Mouse (Mus musculus): ENCODE results near the gene Tmem120b. TPM values are rescaled to one million over a fixed set of nuclear protein-coding genes. Genes with fewer than 3 reads are reported as not detected.
"Not testable (repeated sequence)": the region's sequence is repeated elsewhere in the genome, so short reads cannot be mapped to it uniquely, and the experiment has no call there.

Gene Tmem120b
- polyA plus RNA-seq, 1 experiment from 2014 or later: 17.4 TPM

GRCm38 (mm10) chr5:123058251-123059102, 9.7 kb upstream of the Tmem120b start:
- H3K27ac ChIP-seq: no peak overlapping the region
- H3K4me2 ChIP-seq (replicated peaks): peak overlapping the region; percentile 54
- no peaks in the 10 kb centered on the region for H3K27me3 ChIP-seq (replicated peaks)
- H3K4me3 ChIP-seq: peak overlapping the region; percentile 31
- no peaks in the 10 kb centered on the region for H3K36me3 ChIP-seq
- WGBS: 47% methylated on average over 16 of the region's 16 CpGs
- H3K9ac ChIP-seq: peak overlapping the region; percentile 29; the same call in 1 of the 2 replicates
- H3K4me1 ChIP-seq: no peaks in the 10 kb centered on the region
- ATAC-seq (ENCODE audit: low FRiP score, low read depth): no peak
- no peaks in the 10 kb centered on the region for H3K9me3 ChIP-seq

DNA sequence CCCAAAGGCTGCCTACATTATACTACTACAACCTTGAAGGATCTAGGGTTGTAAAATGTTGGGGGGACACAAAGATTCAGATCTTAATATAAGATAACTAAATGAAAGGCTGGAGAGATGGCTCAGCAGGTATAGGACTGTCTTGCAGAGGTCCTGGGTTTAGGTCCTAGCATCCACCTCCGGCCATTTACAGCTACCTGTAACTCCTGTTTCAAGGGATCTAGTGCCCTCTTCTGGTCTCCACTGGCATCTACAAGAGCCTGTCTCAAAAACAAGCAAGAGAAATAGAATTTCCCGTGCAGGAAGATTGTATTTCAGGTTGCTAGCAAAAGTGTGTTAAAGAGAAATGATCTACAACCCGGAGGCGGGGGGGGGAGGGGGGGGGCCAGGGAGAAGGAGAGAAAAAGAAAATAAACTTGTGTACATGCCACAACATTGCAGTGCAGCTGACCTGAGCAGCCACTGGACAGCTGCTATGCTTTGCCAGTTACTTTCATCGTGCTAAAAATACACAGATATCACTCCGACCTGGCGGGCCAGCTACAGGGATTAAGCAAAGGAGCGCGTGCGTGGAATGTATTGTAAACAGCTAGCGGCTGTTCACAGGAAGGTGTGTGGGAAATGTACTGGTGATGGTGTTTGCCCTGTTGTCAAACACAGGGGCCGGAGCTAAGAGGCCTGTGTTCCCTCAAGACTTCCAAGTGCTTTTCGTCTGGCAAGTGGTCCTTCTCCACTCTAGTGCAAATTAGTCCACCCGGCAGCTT, 8.3 kb upstream of the Tmem120b start:
- no peak overlapping the region for H3K9ac ChIP-seq
- no peaks in the 10 kb centered on the region for H3K27me3 ChIP-seq (replicated peaks)
- no peaks in the 10 kb centered on the region for H3K36me3 ChIP-seq
- no peak overlapping the region for H3K4me3 ChIP-seq
- H3K4me1 ChIP-seq: no peaks in the 10 kb centered on the region
- H3K9me3 ChIP-seq: no peaks in the 10 kb centered on the region
- ATAC-seq (ENCODE audit: low FRiP score, low read depth): no peak
- WGBS: 49% methylated on average over 14 of the region's 14 CpGs
- H3K27ac ChIP-seq: no peak overlapping the region
- no peak overlapping the region for H3K4me2 ChIP-seq (replicated peaks)

DNA sequence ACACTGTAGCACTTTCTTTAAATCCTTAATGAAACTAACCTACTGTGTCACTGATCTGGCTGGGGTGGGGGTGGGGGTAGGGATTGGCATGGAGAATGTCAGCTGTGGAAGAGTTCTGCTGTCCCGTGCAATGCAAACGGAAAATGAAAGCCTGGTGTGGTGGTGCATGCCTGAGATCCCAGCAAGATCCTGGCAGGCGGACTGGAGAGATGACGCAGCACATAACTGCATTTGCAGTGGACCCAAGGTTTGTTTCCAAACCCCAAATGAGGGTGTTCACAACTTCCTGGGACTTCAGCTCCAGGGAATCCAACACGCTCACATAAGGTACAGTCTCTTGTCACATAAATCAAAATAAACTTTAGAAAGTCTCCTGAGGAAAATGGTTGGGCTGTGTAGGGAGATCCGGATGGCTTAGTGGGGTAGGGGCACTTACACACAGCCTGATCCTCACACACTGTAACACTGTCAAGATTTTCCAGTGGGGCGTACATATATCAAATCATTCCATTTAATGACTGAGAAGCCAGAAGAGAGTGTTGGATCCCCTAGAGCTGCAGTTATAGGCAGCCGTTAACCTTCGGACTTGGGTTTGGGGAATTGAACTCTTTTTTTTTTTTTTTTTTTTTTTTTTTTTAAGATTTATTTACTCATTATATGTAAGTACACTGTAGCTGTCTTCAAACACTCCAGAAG, 7.4 kb upstream of the Tmem120b start:
- Histone ChIP-seq H3K4me1 (no peaks in the 10 kb centered on the region), H3K9me3 (no peaks in the 10 kb centered on the region), H3K4me2 (replicated peaks) (no peak overlapping the region), H3K9ac (no peak overlapping the region), H3K4me3 (no peak overlapping the region), H3K27ac (no peak overlapping the region), H3K36me3 (no peaks in the 10 kb centered on the region), H3K27me3 (replicated peaks) (no peaks in the 10 kb centered on the region)
- 84% methylated on average over 9 of the region's 9 CpGs for WGBS
- ATAC-seq (ENCODE audit: low FRiP score, low read depth): no peak

GRCm38 (mm10) chr5:123061402-123061749, 6.8 kb upstream of the Tmem120b start:
- H3K4me2 ChIP-seq (replicated peaks); H3K4me3 ChIP-seq; H3K36me3 ChIP-seq; H3K27me3 ChIP-seq (replicated peaks); ATAC-seq (ENCODE audit: low FRiP score, low read depth); H3K9me3 ChIP-seq; H3K4me1 ChIP-seq; H3K27ac ChIP-seq; H3K9ac ChIP-seq: not testable (repeated sequence)
- WGBS: 80% methylated on average over 6 of the region's 6 CpGs

- Histone ChIP-seq H3K4me1 (no peaks in the 10 kb centered on the region), H3K4me2 (replicated peaks) (no peak overlapping the region), H3K36me3 (no peaks in the 10 kb centered on the region), H3K27me3 (replicated peaks) (no peaks in the 10 kb centered on the region), H3K9ac (no peak overlapping the region), H3K27ac (no peak overlapping the region), H3K9me3 (no peaks in the 10 kb centered on the region), H3K4me3 (no peak overlapping the region)
- no peak for ATAC-seq (ENCODE audit: low FRiP score, low read depth)
- WGBS: 88% methylated on average over 3 of the region's 3 CpGs
These were observed 5.1 kb upstream of the Tmem120b start for GRCm38 (mm10) chr5:123063141-123063540.

GRCm38 (mm10) chr5:123064207-123064606, 4.0 kb upstream of the Tmem120b start:
- Histone ChIP-seq H3K4me2 (replicated peaks) (no peak overlapping the region), H3K9me3 (no peaks in the 10 kb centered on the region), H3K27me3 (replicated peaks) (no peaks in the 10 kb centered on the region), H3K9ac (no peak overlapping the region), H3K4me3 (no peak overlapping the region), H3K4me1 (no peaks in the 10 kb centered on the region), H3K27ac (no peak overlapping the region), H3K36me3 (no peaks in the 10 kb centered on the region)
- 36% methylated on average over 6 of the region's 6 CpGs for WGBS
- ATAC-seq (ENCODE audit: low FRiP score, low read depth): no peak

DNA sequence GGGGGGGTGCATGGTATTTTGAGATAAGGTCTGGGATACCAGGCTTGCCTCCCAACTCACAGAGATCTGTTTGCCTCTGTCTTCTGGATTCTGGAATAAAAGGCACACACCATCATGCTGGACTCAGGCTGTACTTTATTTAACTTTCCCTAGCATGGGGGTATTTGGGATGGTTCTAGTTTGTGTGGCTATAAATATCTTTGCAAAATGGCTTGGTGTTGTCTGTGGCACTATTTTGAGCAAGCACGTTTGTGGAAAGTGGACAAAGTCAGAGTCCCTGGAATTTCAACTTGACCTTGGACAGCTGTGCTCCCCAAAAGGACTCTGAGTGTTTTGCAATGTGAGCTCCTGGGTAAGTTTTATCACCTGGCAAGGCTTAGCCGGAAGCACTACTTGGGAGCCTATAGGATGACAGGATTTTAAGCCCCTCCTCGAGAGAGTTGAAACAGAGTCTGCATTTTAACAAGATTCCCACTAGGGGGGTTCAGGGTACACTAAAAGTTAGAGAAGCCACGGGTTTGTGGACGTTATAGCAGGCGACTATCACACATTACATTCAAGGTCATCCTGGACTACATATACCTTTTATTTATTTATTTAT, 720 bp upstream of the Tmem120b start:
- no peak overlapping the region for H3K27ac ChIP-seq
- no peak overlapping the region for H3K4me3 ChIP-seq
- H3K9me3 ChIP-seq: no peaks in the 10 kb centered on the region
- ATAC-seq (ENCODE audit: low FRiP score, low read depth): no peak
- no peak overlapping the region for H3K4me2 ChIP-seq (replicated peaks)
- H3K4me1 ChIP-seq: no peaks in the 10 kb centered on the region
- no peaks in the 10 kb centered on the region for H3K36me3 ChIP-seq
- H3K9ac ChIP-seq: no peak overlapping the region
- 30% methylated on average over 6 of the region's 6 CpGs for WGBS
- no peaks in the 10 kb centered on the region for H3K27me3 ChIP-seq (replicated peaks)

GRCm38 (mm10) chr5:123068714-123069113, 499 bp downstream of the Tmem120b start:
- 95% methylated on average over 2 of the region's 2 CpGs for WGBS
- ATAC-seq (ENCODE audit: low FRiP score, low read depth): no peak
- H3K36me3 ChIP-seq: no peaks in the 10 kb centered on the region
- no peak overlapping the region for H3K4me2 ChIP-seq (replicated peaks)
- H3K27ac ChIP-seq: no peak overlapping the region
- no peaks in the 10 kb centered on the region for H3K4me1 ChIP-seq
- no peak overlapping the region for H3K9ac ChIP-seq
- no peaks in the 10 kb centered on the region for H3K9me3 ChIP-seq
- H3K4me3 ChIP-seq: no peak overlapping the region
- no peaks in the 10 kb centered on the region for H3K27me3 ChIP-seq (replicated peaks)

DNA sequence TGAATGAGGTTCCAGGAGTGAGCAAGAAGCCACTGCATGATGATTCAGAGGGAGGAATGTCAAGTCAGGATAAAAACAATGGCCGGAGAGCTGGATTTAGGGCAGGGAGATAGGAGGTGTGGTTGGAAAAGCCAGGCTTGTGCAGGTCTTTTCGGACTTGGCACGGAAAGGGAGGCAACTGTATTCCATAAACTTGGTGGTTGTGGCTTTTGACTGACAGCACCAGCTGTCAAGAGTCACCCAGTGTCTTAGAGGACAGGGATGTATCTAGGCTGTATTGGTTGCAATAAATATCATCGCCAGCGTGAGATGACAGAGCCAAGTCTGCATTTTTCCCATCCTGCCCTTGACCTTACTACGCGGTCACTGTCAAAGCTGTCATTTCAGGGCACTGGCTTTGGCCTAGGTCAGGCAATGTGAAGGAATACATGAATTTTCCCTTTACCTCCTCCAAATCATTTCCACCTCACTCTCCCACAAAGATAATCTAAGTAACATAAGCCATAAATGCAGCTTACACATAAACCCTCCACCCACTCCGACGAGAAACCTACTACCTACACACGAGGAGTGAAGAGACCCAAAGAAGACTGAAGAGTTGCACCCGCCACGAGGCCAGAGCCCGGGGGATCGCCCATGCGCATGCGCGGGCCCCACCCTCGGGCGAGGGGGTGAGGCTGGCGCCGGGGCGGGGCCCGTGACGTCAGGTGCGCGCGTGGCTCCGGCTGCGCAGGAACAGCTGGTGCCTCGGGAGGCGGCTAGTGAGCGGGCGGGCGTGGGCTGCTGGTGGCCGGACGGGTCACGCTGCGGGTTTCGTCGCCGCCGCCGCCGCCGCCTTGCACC, 7.6 kb downstream of the Tmem120b start:
- Histone ChIP-seq H3K27me3 (replicated peaks) (no peaks in the 10 kb centered on the region), H3K36me3 (no peaks in the 10 kb centered on the region), H3K4me1 (peaks cover 22% of the 10 kb centered on the region), H3K27ac (peak overlapping the region; percentile 51; the same call in 1 of the 2 replicates), H3K4me2 (replicated peaks) (peak overlapping the region; percentile 95), H3K4me3 (peak overlapping the region; percentile 72), H3K9me3 (peaks cover 4% of the 10 kb centered on the region; the same call in 1 of the 2 replicates), H3K9ac (peak overlapping the region; percentile 80)
- 9% methylated on average over 45 of the region's 45 CpGs for WGBS
- ATAC-seq (ENCODE audit: low FRiP score, low read depth): peak; percentile 93

GRCm38 (mm10) chr5:123076419-123077281, 8.4 kb downstream of the Tmem120b start:
- Histone ChIP-seq H3K9ac (peak overlapping the region; percentile 80), H3K27me3 (replicated peaks) (no peaks in the 10 kb centered on the region)
- 5% methylated on average over 35 of the region's 35 CpGs for WGBS

More at GRCm38 (mm10) chr5:123076419-123077281, 8.4 kb downstream of the Tmem120b start:
- H3K27ac ChIP-seq: peak overlapping the region; percentile 51; the same call in 1 of the 2 replicates
- H3K9me3 ChIP-seq: peaks cover 4% of the 10 kb centered on the region; the same call in 1 of the 2 replicates
- peak overlapping the region; percentile 72 for H3K4me3 ChIP-seq
- peak overlapping the region; percentile 95 for H3K4me2 ChIP-seq (replicated peaks)
- no peaks in the 10 kb centered on the region for H3K36me3 ChIP-seq
- peak; percentile 87 for ATAC-seq (ENCODE audit: low FRiP score, low read depth)
- H3K4me1 ChIP-seq: peaks cover 22% of the 10 kb centered on the region
